ENCODE assay signal across 9 mouse cellular contexts in the genomic region with DNA sequence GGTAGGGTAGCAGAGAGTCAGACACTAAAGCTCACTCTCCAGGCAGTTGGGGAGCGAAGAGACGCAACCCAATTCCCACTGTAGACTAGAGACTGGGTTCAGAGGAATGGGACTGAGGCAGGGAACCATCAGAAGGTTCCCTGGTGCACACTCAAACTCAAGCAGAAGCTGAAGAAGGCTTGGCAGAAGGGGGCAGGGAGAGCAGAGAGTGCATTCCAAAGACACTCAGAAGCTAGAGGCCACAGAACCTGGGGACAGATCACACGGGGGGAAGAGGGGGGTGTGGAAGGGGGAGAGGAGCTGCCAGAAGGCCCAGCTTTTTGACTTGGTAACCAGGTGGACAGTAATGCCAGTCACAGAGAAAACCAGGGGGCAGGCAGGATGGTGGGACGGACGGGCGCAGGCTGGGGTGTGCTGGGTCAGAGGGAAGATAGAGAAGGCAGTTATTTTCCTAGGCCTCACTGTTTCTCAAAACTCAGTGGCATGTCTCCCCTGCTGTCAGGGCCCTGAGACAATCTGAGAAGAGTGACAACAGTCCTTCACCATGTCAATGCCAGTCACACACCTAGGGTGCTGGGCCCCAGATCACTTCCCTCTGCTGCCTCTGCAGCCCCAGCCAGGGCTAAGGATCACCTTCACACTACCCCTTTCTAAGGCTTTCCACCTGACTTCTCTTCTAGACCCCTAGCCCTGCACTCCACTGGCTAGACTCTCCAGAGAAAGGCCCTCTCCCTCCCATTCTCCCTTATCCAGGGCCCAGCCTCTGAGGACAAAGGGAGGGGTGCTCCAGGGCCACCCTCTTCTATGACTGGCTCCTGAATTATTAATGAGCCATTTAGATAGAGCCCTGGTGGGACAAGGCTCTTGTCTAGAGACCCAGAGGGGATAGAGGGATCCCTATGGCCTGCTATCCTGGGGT. TPM values are rescaled to one million over a fixed set of nuclear protein-coding genes. Genes with fewer than 3 reads are reported as not detected.
DNase-seq lines count a peak whose midpoint lies in the region; ATAC-seq lines count a peak whose summit lies in the region.
"Had no signal": no experiment of that assay in that cellular context is flagged by ENCODE, and none has a peak within 500 bp of the region (broad histone marks: within the 10 kb centered on the region; RNA-seq: fewer than 3 reads in every experiment).

No protein-coding gene starts in this region.

- H3K9ac ChIP-seq in heart, embryonic 12.5 days: peak overlapping the region; percentile 19
- no peak overlapping the region for H3K9ac ChIP-seq in embryonic facial prominence, embryonic 12.5 days
- no peak overlapping the region for H3K9ac ChIP-seq in intestine, embryonic 15.5 days

- 72% methylated on average over 6 of the region's 6 CpGs for WGBS in heart, embryonic 12.5 days
- 68% methylated on average over 6 of the region's 6 CpGs for WGBS in embryonic facial prominence, embryonic 12.5 days
- WGBS in intestine, embryonic 15.5 days: 68% methylated on average over 6 of the region's 6 CpGs

- peak overlapping the region; percentile 38 for H3K4me2 ChIP-seq in heart, embryonic 12.5 days
- no peak overlapping the region for H3K4me2 ChIP-seq in embryonic facial prominence, embryonic 12.5 days (replicated peaks)
- H3K4me2 ChIP-seq in intestine, embryonic 15.5 days (replicated peaks): peak overlapping the region; percentile 47

- H3K4me3 ChIP-seq in heart, embryonic 12.5 days: no peak overlapping the region
- H3K4me3 ChIP-seq in embryonic facial prominence, embryonic 12.5 days: no peak overlapping the region
- H3K4me3 ChIP-seq in intestine, embryonic 15.5 days (replicated peaks): no peak overlapping the region; the same call in 1 of the 2 replicates

- no peaks in the 10 kb centered on the region for H3K27me3 ChIP-seq in heart, embryonic 12.5 days (replicated peaks)
- no peaks in the 10 kb centered on the region for H3K27me3 ChIP-seq in embryonic facial prominence, embryonic 12.5 days
- no peaks in the 10 kb centered on the region for H3K27me3 ChIP-seq in intestine, embryonic 15.5 days (replicated peaks)

- intact Hi-C loops in heart, postnatal 25 days (cut with DNase I): no loop called here

- no peak for DNase-seq in heart, postnatal 25 days (ENCODE audit: low spot score)
- no peak for DNase-seq in gastrocnemius, postnatal 25 days

- ATAC-seq in heart, embryonic 12.5 days (ENCODE audit: insufficient number of reproducible peaks, low FRiP score): peak; percentile 40; the same call in 1 of the 2 replicates
- ATAC-seq in embryonic facial prominence, embryonic 12.5 days (ENCODE audit: insufficient number of reproducible peaks, insufficient read depth, low FRiP score, low TSS enrichment): no peak; the same call in 1 of the 2 replicates
- ATAC-seq in intestine, embryonic 15.5 days: peak; percentile 44
- 0 out of 2 replicates have a peak, but pooled peaks have one; percentile 25 for ATAC-seq in megakaryocyte, adult 5-6 weeks (ENCODE audit: poor library complexity, severe bottlenecking)
- ATAC-seq in megakaryocyte progenitor cell, adult 5-6 weeks (replicated peaks; ENCODE audit: poor library complexity): no peak
- no peak for ATAC-seq in inflammation-experienced regulatory T-cells, adult 6 months

- no peaks in the 10 kb centered on the region for H3K9me3 ChIP-seq in heart, embryonic 12.5 days (replicated peaks)
- no peaks in the 10 kb centered on the region for H3K9me3 ChIP-seq in embryonic facial prominence, embryonic 12.5 days
- H3K9me3 ChIP-seq in intestine, embryonic 15.5 days: no peaks in the 10 kb centered on the region

- peaks cover 76% of the 10 kb centered on the region for H3K4me1 ChIP-seq in heart, embryonic 12.5 days (replicated peaks)
- H3K4me1 ChIP-seq in embryonic facial prominence, embryonic 12.5 days: peaks cover 64% of the 10 kb centered on the region
- H3K4me1 ChIP-seq in intestine, embryonic 15.5 days (replicated peaks): peaks cover 67% of the 10 kb centered on the region

- peaks cover 36% of the 10 kb centered on the region for H3K36me3 ChIP-seq in heart, embryonic 12.5 days
- H3K36me3 ChIP-seq in embryonic facial prominence, embryonic 12.5 days: peaks cover 59% of the 10 kb centered on the region
- H3K36me3 ChIP-seq in intestine, embryonic 15.5 days: peaks cover 13% of the 10 kb centered on the region; the same call in 1 of the 2 replicates

- peak overlapping the region; percentile 26; the same call in 1 of the 2 replicates for H3K27ac ChIP-seq in heart, embryonic 12.5 days (ENCODE audit: poor library complexity, severe bottlenecking)
- H3K27ac ChIP-seq in embryonic facial prominence, embryonic 12.5 days: peak overlapping the region; percentile 77
- peak overlapping the region; percentile 56 for H3K27ac ChIP-seq in intestine, embryonic 15.5 days

RNA-seq across cellular contexts. Expression of a gene that starts 15.3 kb away (rescaled TPM):
- polyA plus RNA-seq in heart, embryonic 12.5 days (2016; fragmentation: Nextera tagmentation; extraction: Ambion mirVana): 38.1 and 43.5 TPM in 2 replicates
- 10 to 100 TPM in 1 of 2 experiments, 1 to 10 TPM in 1; 9.8 to 10.2 TPM for total RNA-seq in heart, postnatal 25 days (2021)
- 90.7 and 98.6 TPM in 2 replicates for polyA plus RNA-seq in embryonic facial prominence, embryonic 12.5 days (2016; fragmentation: Nextera tagmentation; extraction: Ambion mirVana)
- 57.7 and 62.4 TPM in 2 replicates for polyA plus RNA-seq in intestine, embryonic 15.5 days (2015; fragmentation: Nextera tagmentation; extraction: Ambion mirVana)
- 1.1 TPM in 2 replicates for total RNA-seq in megakaryocyte, adult 5-6 weeks (2015)
- total RNA-seq in megakaryocyte, adult 5-6 weeks (2017): 0.77 and 0.89 TPM in 2 replicates
- total RNA-seq in megakaryocyte progenitor cell, adult 5-6 weeks (2015): 0.07 TPM in 1 of 2 replicates, not detected in the other
- 0.24 TPM in 1 of 2 replicates, not detected in the other for total RNA-seq in megakaryocyte progenitor cell, adult 5-6 weeks (2017)
- total RNA-seq in gastrocnemius, postnatal 25 days (2021): 1 to 10 TPM; 3.7 to 4.8 TPM
- under 1 TPM; 0.11 to 0.92 (median 0.56) TPM for polyA plus RNA-seq in inflammation-experienced regulatory T-cells, adult 6 months (2017; shearing (Covaris generic))
- total RNA-seq: monocyte, adult 5-6 weeks had no signal

Comparison
In these comparisons a context has a peak if more than half of its experiments do, and no peak if none do; other contexts are left out.
1. ATAC-seq: peak in heart, embryonic 12.5 days (single experiment), intestine, embryonic 15.5 days (single experiment) and megakaryocyte, adult 5-6 weeks (single experiment); none in embryonic facial prominence, embryonic 12.5 days (single experiment), megakaryocyte progenitor cell, adult 5-6 weeks (single experiment) and inflammation-experienced regulatory T-cells, adult 6 months (single experiment).
2. H3K27ac ChIP-seq: peak in every context shown above with its lines; median percentile 77 in embryonic facial prominence, embryonic 12.5 days; 56 in intestine, embryonic 15.5 days; 26 in heart, embryonic 12.5 days.